Mouse (Mus musculus) heart, embryonic 16.5 days (tissue): Measurements from ENCODE around the gene Kmt5c. TPM values are rescaled to one million over a fixed set of nuclear protein-coding genes. Genes with fewer than 3 reads are reported as not detected.

Experiments used
- ATAC-seq: fragments of 200-750 bp; cut with Nextera tagmentation; replicated peaks from 2 replicates; pipeline ENCODE4 v1.8.0; 2017; ENCODE audit warnings: moderate number of reproducible peaks; ENCODE audit not compliant: insufficient read depth, low FRiP score; ENCODE audit errors: extremely low read depth
- H3K27ac ChIP-seq: fragments of 300-500 bp; sonication (generic); 2 replicates; pipeline ENCODE4 v1.5.1; 2014; ENCODE audit warnings: mild to moderate bottlenecking, low read length, control low read depth, moderate library complexity
- H3K27me3 ChIP-seq: fragments of 300-500 bp; sonication (generic); 2 replicates; pipeline ENCODE4 v1.6.1; 2014; ENCODE audit warnings: low read length, mixed read lengths; ENCODE audit not compliant: control insufficient read depth, insufficient read depth
- H3K36me3 ChIP-seq: fragments of 300-500 bp; sonication (generic); 2 replicates; pipeline ENCODE4 v1.6.1; 2014; ENCODE audit not compliant: control insufficient read depth, insufficient read depth
- H3K4me1 ChIP-seq: fragments of 300-500 bp; sonication (generic); 2 replicates; pipeline ENCODE4 v1.6.1; 2014; ENCODE audit warnings: low read length, mixed read lengths; ENCODE audit not compliant: control insufficient read depth, insufficient read depth
- H3K4me2 ChIP-seq: fragments of 300-500 bp; sonication (generic); 2 replicates; pipeline ENCODE4 v1.6.1; 2014; ENCODE audit warnings: low read depth, mild to moderate bottlenecking, control low read depth, low read length
- H3K4me3 ChIP-seq: fragments of 300-500 bp; sonication (generic); 2 replicates; pipeline ENCODE4 v1.5.1; 2014; ENCODE audit warnings: mild to moderate bottlenecking, control low read depth, low read length
- H3K9ac ChIP-seq: fragments of 300-500 bp; sonication (generic); 2 replicates; pipeline ENCODE4 v1.6.1; 2014; ENCODE audit warnings: low read length, control low read depth
- H3K9me3 ChIP-seq: fragments of 300-500 bp; sonication (generic); replicated peaks from 2 replicates; pipeline ENCODE4 v1.6.1; 2016; ENCODE audit warnings: low read length; ENCODE audit not compliant: control insufficient read depth
- WGBS: fragments of 180-500 bp; shearing (Covaris S2); extraction: QIAGEN DNeasy Blood & Tissue Kit; methylation state at CpG from one replicate; pipeline ENCODE4 v1.1.7; 2014; 5-methylcytosine and 5-hydroxymethylcytosine counted together
- polyA plus RNA-seq: library from polyadenylated mRNA; unstranded; fragments of >200 nt; fragmentation: Nextera tagmentation; extraction: Ambion mirVana; gene quantifications from 2 replicates; pipeline ENCODE4 v1.2.1, GENCODE M21; 2015

Kmt5c gene
- polyA plus RNA-seq, 1 experiment from 2014 or later: 53.6 TPM

DNA sequence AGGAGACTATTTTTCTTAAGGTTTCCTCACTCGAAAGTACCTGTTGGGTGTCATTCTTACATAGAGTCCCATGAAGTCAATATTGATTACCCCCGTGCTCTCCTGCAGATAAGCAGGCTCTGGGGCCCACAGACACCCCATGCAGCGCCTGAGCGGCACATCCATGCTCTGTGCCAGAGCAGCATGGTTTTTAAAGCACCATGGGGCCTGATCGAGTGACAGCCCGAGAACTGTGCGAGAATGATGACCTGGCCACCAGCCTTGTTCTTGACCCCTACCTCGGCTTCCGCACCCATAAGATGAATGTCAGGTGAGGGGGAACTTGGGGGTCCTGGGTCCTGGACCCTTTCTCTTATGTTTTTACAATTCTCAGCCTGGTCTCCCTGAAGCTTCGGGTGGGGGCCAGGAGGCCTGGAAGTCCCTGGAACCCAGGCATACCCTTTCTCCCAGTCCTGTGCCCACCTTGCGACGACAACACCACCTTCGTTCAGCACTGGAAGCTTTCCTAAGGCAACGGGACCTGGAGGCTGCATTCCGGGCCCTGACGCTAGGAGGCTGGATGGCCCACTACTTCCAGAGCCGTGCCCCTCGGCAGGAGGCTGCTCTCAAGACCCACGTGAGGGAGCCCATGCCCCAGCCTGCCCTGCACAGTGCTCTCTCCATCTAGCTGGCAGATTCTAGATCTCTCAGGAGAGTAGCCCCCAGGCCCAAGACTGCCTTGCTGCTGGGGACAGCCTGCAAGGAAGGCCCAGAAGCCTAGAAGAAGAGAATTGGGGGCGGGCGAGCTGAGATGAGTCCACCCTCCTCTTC is 2.0 kb downstream of the Kmt5c start:
- H3K9ac ChIP-seq: peak overlapping the region; percentile 94
- 82% methylated on average over 21 of the region's 21 CpGs for WGBS

DNA sequence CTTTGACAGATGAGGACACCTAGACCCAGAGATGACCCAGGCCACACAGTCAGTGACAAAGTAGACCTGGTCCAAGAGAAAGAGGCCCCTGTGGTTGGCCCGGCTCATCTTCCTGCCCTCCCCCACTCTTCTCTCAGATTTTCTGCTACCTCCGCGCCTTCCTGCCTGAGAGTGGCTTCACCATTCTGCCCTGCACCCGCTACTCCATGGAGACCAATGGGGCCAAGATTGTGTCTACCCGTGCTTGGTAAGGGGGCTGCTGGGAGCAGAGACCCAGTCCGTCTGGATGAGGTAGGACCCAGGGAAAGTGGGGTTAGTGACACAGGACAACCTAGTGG is 2.5 kb downstream of the Kmt5c start:
- H3K27me3 ChIP-seq: no peaks in the 10 kb centered on the region
- no peak overlapping the region for H3K4me3 ChIP-seq
- H3K27ac ChIP-seq: no peak overlapping the region
- H3K4me1 ChIP-seq: peaks cover 27% of the 10 kb centered on the region
- 84% methylated on average over 6 of the region's 6 CpGs for WGBS
- no peaks in the 10 kb centered on the region for H3K9me3 ChIP-seq
- H3K4me2 ChIP-seq: no peak overlapping the region
- H3K9ac ChIP-seq: 0 out of 2 replicates have a peak overlapping the region, but pooled peaks have one; percentile 23
- ATAC-seq: no peak
- H3K36me3 ChIP-seq: peaks cover 10% of the 10 kb centered on the region

More for the DNA sequence above, 2.0 kb downstream of the Kmt5c start:
- H3K9me3 ChIP-seq: no peaks in the 10 kb centered on the region
- H3K4me2 ChIP-seq: peak overlapping the region; percentile 73
- H3K27ac ChIP-seq: peak overlapping the region; percentile 93
- no peak for ATAC-seq
- H3K27me3 ChIP-seq: no peaks in the 10 kb centered on the region
- peaks cover 27% of the 10 kb centered on the region for H3K4me1 ChIP-seq
- no peak overlapping the region for H3K4me3 ChIP-seq
- H3K36me3 ChIP-seq: peaks cover 10% of the 10 kb centered on the region

DNA sequence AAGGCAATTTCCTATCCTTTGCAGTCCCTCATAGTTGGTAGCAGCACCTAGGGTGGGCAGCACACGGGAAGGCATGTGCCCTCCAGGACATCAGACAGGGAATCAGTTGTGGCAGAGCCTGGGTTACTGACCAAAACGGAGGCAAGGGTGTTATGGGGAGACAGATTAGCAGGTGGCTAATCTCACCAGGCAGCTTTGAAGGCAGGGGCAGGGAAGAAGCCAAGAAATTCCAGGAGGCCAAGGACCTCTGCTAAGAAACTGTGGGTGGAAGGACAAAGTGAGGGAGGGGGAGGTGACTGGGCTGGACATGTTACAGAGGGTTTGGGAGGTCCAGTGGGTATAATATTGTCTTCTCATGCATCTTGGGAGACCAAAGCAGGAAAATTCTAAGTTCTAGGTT is 3.4 kb downstream of the Kmt5c start:
- Histone ChIP-seq H3K9me3 (no peaks in the 10 kb centered on the region), H3K4me2 (no peak overlapping the region), H3K4me1 (peaks cover 27% of the 10 kb centered on the region), H3K27me3 (no peaks in the 10 kb centered on the region), H3K4me3 (no peak overlapping the region), H3K27ac (no peak overlapping the region), H3K9ac (no peak overlapping the region), H3K36me3 (peaks cover 10% of the 10 kb centered on the region)
- ATAC-seq: no peak
- WGBS: 60% methylated on average over 2 of the region's 2 CpGs

DNA sequence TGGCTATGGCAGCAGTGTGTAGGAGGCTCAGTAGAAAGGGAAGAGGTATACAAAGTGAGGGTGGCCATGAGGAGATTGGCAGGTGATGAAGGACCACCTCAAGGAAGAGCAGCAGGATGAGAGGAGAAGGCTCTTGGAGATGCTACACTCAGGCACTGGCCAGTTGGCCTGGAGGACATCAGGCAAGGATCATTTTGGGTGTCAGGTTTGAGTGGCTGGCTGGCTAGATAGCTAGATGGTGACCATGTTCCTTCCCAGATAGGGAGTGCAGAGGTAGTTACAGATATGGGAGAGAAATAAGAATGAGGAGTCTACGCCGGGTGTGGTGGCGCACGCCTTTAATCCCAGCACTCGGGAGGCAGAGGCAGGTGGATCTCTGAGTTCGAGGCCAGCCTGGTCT is 5.0 kb downstream of the Kmt5c start:
- no peak overlapping the region for H3K4me2 ChIP-seq
- no peaks in the 10 kb centered on the region for H3K9me3 ChIP-seq
- ATAC-seq: no peak
- WGBS: 92% methylated on average over 6 of the region's 6 CpGs
- H3K27ac ChIP-seq: no peak overlapping the region
- H3K36me3 ChIP-seq: peaks cover 10% of the 10 kb centered on the region
- no peak overlapping the region for H3K9ac ChIP-seq
- no peak overlapping the region for H3K4me3 ChIP-seq
- H3K27me3 ChIP-seq: no peaks in the 10 kb centered on the region
- H3K4me1 ChIP-seq: peaks cover 18% of the 10 kb centered on the region

DNA sequence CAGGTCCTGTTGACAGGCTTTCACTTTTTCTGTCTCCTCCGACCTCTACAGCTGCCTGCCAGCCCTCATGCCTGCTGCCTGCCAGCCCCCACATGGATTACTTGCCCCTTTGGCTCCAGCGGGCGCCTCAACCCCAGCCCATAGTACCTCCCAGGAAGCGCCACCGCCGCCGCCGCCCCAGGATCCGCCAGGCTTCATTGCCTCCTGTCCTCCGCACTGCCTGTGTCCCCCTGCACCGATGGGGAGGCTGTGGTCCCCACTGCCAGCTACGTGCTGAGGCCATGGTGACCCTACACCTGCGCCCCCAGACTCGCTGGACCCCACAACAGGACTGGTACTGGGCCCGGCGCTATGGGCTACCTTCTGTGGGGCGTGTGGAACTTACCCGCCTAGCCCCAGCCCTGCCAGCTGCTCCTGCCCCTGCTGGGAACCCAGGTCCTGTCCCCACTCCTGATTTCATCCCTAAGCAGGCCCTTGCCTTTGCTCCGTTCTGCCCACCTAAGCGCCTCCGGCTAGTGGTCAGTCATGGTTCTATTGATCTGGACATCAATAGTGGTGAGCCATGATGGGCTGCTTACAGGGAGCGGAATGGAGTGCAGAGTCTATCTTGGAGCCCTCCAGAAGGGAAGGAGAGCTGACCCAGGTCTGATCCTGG is 6.5 kb downstream of the Kmt5c start:
- Histone ChIP-seq H3K4me1 (peaks cover 14% of the 10 kb centered on the region), H3K4me2 (no peak overlapping the region), H3K27me3 (no peaks in the 10 kb centered on the region), H3K27ac (no peak overlapping the region), H3K36me3 (peaks cover 10% of the 10 kb centered on the region), H3K4me3 (no peak overlapping the region), H3K9ac (no peak overlapping the region), H3K9me3 (no peaks in the 10 kb centered on the region)
- ATAC-seq: no peak
- 86% methylated on average over 22 of the region's 22 CpGs for WGBS

DNA sequence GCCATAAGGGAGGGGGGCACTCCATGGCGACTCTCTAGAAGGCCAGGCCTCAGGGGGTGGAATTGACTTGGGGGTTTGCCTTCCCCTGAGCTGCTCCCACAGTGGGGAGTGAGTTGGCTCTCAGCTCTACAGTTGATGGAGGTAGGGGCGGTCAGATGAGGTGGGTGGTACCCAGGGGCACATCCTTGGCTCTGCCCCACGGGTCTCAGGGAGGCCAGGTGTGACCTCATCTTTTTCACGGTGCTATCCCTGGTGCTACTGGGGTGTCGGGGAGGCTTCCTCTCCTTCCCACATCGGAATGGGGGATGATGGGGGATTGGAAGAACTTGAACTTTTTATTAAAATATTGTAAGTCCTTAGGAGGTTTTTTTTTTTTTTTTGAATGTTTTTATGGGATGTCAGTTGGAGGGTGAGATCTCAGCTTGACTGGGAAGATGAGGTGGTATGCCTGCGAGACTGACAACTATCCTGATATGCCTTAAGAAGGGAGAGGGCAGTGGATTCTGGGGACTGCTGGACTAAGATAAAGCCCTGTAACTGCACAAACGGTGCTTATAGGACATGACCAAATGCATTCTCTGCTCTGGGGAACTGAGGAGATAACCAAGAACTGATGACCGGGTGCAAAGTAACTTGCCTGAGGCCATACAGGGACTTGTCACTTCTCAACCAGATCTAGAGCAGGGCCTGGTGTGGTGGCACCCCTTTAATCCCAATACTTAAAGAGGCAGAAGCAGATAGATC is 7.4 kb downstream of the Kmt5c start:
- Histone ChIP-seq H3K9ac (no peak overlapping the region), H3K27me3 (no peaks in the 10 kb centered on the region), H3K4me1 (peaks cover 14% of the 10 kb centered on the region), H3K4me2 (no peak overlapping the region), H3K36me3 (peaks cover 10% of the 10 kb centered on the region), H3K27ac (no peak overlapping the region), H3K9me3 (no peaks in the 10 kb centered on the region), H3K4me3 (no peak overlapping the region)
- no peak for ATAC-seq
- 56% methylated on average over 9 of the region's 9 CpGs for whole genome bisulfite sequencing

DNA sequence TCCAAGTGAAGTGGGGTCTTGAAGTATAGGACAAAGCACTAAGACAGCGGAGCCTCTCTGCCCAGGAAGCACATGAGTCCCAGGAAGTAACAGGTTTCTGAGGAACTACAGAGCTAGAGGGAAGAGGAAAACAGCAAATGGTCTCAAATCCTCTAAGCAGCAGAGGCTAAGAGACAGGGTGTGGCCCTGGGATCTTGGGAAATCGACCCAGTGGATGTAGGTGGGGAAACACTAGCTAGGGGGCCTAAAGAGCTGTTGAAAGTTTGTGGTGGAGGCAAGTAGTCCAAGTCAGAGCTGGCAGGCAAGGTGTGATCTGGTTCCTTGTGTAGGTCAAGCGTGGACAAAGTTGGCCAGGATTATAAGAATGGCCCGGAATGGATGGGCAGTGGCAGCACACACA is 8.4 kb downstream of the Kmt5c start:
- no peak for ATAC-seq
- no peak overlapping the region for H3K27ac ChIP-seq

DNA sequence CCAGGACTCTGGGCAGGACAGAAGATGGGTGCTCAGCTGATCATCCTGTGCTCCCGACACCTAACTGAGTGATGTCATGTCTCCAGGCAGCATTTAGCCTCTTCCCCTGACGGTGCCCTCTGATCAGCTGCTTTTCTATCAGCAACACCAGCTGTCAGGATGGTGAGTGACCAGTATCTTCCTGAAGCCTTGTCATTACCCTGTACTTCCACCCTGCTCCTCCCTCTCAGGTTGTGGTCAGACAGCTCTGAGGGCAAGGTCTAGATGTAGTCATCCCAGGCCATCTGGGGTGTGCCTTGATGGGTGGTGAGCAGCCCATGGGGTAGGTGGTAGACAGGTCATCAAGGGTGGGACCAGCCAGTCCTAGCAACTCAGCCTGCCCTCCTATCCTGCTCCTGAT is 9.3 kb downstream of the Kmt5c start:
- no peak overlapping the region for H3K27ac ChIP-seq
- 62% methylated on average over 2 of the region's 2 CpGs for WGBS

More for the DNA sequence above, 8.4 kb downstream of the Kmt5c start:
- Histone ChIP-seq H3K4me1 (peaks cover 16% of the 10 kb centered on the region), H3K4me2 (no peak overlapping the region), H3K27me3 (no peaks in the 10 kb centered on the region), H3K9ac (no peak overlapping the region), H3K9me3 (no peaks in the 10 kb centered on the region), H3K4me3 (no peak overlapping the region), H3K36me3 (peaks cover 5% of the 10 kb centered on the region; the same call in 1 of the 2 replicates)
- WGBS: 68% methylated on average over 4 of the region's 4 CpGs

More for the DNA sequence above, 9.3 kb downstream of the Kmt5c start:
- no peak for ATAC-seq
- H3K36me3 ChIP-seq: peaks cover 5% of the 10 kb centered on the region; the same call in 1 of the 2 replicates
- no peak overlapping the region for H3K4me3 ChIP-seq
- no peaks in the 10 kb centered on the region for H3K27me3 ChIP-seq
- H3K9me3 ChIP-seq: no peaks in the 10 kb centered on the region
- H3K4me1 ChIP-seq: peaks cover 16% of the 10 kb centered on the region
- H3K9ac ChIP-seq: no peak overlapping the region
- H3K4me2 ChIP-seq: no peak overlapping the region
